Mouse (Mus musculus) retina, postnatal 1 day (tissue): Measurements from ENCODE around the gene Dhcr24.

Experiments
- DNase-seq: peaks from one replicate; pipeline ENCODE4 v3.0.0-alpha.2; 2012

Gene Dhcr24

DNA sequence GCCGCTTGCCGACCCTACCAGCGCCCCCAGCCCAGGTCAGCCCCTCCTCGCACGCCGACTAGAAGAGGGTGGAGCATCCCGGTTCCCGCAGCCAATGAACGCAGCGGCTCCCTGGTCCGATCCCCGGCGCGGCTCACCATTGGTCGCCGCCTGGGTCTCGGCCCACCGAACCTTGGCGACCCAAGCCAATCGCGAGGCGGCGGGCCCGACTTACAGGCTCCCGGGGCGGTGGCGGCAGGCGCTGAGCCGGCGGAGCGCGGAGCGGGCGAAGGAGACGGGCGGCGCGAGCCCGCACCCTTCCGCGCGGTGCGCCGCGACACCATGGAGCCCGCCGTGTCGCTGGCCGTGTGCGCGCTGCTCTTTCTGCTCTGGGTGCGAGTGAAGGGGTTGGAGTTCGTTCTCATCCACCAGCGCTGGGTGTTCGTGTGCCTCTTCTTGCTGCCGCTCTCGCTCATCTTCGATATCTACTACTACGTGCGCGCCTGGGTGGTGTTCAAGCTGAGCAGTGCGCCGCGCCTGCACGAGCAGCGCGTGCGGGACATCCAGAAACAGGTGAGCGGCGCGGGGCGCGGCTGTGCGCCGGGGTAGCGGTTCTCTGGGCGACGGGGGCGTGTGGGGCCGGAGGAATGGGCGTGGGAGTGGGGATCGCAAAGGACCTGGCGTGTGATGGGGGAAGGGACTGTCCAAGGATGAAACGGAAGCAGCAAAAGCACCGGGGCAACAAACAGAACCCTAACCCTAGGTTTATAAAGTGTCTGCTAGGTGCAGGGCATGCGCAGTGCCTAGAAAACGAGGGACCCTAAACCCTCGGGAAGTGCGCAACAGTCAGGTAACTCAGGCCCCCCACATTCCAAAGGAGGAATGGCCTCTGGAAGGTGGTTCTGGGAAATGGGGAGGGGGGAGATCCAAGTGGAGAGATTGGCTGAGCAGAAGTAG lies at the start of gene Dhcr24:
Gene Dhcr24 (plus strand): TSS at position 193 of the 936 bp plus-strand sequence.
- DNase-seq = peak; percentile 97

DNA sequence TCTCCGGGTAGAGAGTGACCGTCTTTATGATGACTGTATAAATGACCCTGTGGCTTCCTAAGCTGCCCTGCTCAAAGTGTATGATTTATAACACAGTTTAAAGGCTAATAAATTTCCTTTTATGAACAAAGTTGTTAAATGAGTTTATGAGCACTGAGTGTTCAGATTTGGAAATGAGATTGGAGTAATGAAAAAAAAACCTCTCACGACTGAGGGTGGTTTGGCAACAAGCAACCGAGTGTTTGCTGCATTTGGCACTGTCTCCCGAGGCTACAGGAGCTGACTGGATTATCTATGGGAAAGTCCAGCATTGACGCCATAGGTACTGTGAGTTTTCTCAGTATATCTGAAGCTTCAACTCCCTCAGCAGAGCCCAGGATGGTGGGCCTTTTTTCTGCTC lies 46.2 kb upstream of the Dhcr24 start:
- DNase-seq = no peak

- DNase-seq = no peak
Measured at GRCm38 (mm10) chr4:106522547-106522946, 38.3 kb upstream of the Dhcr24 start.

GRCm38 (mm10) chr4:106524131-106524530 lies 36.7 kb upstream of the Dhcr24 start:
- no peak for DNase-seq

DNA sequence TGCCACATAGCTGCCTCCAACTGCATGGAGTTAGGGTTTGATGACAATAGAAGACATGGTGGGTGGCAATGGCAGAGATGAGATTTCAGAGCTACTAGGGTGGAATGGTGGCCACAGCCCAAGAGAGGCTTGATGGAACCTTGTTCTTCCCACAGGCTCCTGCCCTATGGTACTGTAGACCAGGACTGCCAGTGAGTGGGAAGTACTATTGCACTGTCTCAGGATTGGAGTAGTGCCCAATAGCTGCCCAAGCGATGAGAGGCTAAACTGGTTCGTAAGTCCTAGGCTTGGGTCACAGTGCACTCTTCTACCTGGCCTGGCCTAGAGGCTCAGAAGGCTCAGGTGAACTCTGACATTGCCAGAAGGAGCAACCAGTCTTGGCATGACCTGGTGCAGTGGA lies 35.8 kb upstream of the Dhcr24 start:
- DNase-seq = no peak

- peak; percentile 21 for DNase-seq
Measured at GRCm38 (mm10) chr4:106527856-106528547, 32.8 kb upstream of the Dhcr24 start.

DNA sequence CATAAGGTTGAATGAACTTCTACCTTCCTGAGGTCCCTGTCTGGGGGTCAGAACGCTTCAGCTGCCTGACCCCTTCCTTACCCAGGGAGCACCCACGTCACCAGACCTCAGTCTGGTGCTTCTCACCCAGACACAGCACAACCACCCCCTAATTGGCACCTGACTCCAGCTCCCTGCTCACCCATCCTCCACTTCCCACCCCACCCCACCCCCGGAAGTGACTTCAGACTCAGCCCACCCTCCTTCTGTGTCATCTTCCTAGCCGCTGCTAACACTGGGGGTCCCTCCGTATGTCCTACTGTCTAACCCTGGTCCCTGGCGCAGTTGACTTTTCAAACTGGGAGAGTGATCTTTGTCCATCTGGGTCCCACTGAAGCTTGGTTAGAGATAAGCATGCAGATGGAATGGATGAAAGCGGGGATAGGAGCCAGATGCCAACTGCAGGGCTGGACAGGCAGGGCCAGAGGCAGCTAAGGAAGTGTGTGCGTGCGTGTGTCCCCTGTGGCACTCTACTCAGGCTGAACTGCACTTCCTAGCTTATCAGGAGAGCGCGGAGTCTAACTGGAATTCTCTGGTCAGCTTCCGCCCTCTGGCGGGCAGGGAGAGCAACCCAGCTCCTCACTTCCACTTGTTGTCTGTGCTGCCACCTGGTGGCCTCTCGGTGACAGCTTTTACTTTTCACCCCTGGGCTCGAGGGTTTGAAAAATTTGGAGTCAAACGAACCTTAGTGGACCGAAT lies 31.3 kb upstream of the Dhcr24 start:
- peak; percentile 95 for DNase-seq

DNA sequence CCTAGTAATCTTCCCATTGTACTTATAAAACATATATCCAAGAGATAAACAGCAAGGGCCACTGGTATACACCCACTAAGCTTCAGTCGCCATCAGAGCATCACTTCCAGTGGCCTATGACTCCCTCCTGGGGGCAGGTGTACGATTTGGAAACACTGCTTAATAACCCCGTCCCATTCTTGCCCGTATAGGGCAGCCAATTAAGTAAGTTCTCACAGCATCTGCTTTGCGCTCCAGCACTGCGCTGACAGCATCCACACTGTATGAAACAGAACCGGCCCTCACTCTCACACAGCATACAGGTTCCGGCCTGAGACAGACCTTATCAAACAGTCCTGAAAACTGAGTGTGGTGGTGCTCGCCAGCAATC lies 30.7 kb upstream of the Dhcr24 start:
- DNase-seq = no peak

DNA sequence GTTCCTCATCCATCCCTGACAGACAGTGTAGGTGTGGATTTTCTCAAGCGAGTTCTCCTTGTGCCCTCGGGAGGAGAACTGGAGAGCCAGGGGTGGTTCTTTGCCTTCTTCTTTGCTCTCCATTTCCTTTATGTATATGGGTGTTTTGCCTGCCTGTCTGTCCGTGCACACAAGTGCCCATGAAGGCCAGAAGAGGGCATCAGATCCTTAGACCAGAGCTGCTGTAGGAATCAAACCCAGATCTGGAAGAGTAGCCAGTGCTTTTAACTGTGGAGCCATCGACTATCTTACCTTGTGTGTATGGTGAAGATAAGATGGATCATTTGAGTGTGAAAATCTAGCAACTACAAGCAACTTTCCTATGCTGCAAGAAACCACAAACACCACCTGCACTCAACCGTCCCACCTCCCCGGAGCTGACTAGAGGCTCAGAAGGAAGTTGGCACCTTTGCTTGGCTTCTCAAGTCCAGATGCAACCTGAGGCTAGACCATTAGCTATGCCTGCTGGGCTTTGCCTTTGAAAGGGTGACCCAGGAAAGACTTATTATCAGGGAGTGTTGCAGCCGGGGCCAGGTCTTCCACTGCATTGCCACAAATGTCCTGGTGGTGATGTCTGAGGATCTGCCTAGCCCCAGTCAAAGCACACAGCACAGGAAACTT lies 27.3 kb upstream of the Dhcr24 start:
- DNase-seq = no peak

DNA sequence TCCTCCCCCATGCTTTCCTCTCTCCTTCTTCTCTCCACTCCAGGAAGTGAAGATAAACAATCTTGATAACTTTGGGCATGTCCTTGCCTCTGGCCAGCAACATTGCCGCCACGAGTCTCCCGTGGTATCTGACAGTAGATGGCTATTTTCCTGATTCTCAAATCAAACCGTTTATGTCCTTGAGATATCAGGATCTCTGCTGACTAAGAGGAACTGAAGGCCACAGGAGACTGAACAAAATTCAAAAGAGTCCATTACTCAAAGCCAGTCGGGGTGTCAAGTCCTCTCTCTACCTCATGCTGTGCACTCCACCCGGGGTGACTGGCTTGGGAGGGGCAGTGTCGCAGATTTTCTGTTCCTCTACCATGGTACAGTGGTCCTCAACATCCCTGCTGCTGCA lies 26.6 kb upstream of the Dhcr24 start:
- no peak for DNase-seq

DNA sequence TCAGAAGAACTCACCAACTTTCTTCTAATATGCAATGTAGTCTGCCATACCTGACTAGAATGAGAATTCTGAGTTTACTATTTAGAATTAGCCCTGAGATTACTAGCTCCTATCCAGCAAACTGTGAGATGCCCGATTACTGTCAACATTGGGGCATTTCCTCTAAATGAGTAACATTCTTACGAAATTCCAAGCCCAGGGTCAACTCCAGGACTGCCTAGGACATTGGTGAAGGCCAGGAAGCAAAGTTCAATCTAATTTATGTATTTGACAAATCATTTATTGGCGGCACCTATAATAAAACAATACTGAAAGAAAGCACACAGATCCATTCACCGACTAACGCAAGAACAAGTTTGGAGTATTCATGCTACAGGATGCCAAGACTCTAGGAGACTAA lies 21.1 kb upstream of the Dhcr24 start:
- no peak for DNase-seq

DNA sequence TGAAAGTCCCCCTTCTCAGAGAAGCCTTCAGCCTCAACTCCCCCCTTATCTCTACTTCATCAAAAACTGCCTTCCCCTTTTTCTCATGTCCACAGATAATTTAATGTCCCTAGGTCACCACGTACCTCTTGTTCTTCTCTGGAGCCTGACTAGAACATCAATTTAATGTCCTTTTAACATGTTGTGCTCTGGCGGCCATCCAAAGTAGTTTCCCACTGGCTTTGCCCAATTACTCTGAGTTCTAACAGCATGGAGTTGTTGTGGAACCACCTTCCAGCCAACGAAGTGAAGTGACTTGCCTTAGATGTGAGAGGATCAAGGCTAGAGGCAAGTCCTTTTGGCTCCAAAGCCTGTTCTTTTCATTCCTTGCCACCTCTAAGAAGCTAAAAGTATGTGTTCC lies 19.3 kb upstream of the Dhcr24 start:
- no peak for DNase-seq

GRCm38 (mm10) chr4:106542211-106542610 lies 18.6 kb upstream of the Dhcr24 start:
- no peak for DNase-seq

GRCm38 (mm10) chr4:106545817-106546373 lies 14.9 kb upstream of the Dhcr24 start:
- no peak for DNase-seq

DNA sequence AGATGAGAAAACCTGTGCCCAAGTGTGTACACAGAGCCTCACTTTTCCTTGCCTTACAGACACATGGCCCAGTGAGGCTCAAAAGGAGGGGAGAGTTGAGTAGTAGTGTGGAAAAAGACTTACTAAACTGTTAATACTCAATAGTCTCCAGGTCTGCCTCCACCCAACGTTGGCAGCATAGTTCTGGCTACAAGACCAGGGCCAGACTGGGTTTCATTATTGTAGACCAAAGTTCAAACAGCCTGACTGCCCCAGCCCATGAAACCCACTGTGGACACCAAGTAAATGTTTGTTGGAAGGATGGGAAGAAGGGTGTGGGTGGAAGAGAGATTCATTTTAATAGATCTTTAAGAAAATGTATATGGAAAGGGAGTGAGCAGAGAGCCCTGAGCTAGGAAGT lies 13.9 kb upstream of the Dhcr24 start:
- no peak for DNase-seq

DNA sequence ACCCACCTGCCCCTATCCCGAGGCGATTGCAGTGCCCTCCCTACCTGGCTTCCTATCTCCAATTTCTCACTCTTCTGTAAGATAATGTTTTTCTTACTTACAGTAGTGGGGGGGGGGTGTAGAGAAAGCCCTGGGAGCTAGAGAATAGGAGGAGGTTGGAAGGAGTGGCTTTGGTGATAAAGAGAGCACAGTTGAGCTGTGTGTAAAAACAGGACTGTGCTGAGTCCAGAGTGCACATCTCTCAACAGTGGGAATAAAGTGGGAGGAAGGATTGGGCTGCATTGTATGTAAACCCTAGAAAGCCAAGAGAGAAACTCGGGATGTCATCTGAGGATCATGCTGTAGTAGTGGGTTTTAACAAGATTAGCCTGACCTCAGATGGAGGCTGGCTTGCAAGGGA lies 12.7 kb upstream of the Dhcr24 start:
- no peak for DNase-seq

DNA sequence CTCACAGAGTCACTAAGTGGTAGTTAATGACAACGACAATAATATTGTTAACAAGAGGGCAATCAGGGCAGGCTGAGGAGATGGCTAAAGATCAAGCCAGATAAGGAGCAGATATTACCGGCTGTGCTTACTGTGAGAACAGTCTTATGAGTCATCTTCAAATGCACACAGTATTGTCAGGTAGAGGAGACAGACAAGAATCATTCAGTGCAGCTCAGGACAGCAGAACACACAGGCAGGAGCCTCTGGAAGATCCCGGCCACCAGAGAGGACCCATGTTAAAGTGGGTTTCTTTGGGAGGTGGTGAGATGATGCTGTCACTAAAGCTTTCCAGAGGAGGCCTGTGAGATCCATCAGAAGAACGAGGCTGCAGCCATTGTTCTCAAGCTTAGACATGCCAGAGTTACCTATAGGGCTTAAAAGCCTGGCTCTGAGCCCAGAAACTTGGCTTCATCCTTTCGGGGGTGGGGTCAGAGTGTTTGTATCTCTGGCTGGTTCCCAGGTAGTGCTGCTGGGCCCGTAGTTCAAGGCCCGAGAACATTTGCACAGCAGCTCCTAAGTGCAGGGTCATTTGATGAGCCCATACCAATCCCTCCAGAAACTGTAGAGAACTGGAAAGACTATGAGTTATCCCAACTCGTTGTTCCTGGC lies 10.2 kb upstream of the Dhcr24 start:
- no peak for DNase-seq

DNA sequence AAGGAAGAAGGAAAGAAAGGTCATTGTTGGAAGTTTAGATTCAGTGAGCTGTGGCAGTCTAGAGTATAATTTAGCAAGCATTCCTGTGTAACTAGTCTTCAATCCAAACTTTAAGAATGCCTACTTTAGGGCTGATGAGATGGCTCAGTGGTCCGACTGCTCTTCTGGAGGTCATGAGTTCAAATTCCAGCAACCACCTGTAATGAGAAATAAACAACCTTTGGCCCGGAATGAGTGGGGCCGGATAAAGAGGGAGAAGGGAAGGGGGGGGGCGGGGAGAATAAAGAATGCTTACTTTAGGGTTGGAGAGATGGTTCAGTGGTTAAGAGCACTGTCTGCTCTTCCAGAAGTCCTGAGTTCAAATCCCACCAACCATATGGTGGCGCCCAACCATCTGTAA lies 3.6 kb upstream of the Dhcr24 start:
- DNase-seq = no peak

DNA sequence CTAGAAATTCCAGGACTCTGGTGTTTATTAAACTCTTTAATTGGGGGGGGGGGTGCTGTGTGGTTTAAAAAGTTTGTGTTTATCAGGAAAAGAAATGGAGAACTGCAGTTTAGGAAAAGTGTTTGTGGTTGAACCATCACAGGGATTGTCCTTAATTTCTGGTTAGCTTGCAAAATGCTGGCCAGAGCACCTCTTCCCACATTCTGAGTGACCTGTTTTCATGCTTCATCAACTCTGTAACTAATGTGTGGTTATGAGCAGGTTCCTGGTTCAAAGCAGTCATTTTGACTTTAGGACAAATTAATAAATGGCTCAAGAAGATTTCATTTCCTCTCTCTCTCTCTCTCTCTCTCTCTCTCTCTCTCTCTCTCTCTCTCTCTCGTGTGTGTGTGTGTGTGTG lies 2.9 kb upstream of the Dhcr24 start:
- no peak for DNase-seq

DNA sequence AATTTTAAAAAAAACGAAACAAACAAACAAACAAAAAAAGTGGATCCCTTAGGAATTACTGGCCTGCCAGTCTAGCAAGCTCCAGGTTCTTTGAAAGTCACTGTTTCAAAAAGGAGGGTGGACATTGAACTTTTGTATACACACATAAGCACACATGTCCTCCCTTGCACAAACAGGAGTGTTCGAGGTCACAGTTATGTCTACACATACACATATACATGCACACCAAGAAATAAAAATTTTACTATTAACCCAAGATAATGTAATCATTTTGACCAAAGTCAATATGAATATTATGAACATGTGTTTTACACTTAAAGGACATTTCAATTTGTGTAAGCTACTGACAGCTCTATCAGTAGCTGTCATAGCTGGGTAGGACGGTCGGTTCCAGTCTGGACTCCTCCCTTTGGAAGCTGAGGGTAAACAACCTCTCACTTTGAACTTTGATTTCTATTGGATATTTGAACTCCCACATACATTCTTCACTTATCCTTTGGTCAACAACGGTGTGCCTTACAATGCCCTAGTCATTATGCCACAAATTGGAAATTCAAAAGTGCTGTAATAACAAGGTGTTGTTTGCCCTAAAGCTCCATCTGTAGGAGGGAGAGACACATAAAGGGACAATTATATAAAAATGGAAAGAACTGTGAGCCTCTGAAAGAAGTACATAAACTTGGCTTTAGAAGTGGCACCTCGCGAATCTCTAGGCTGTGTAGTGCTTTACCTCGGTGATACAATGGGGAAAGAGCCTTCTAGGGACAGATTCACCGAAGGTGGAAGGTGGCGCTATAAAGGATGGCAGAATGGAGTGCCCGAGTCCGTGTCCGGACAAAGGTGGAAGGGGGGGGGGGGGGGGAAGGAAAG lies 1.3 kb upstream of the Dhcr24 start:
- no peak for DNase-seq

- DNase-seq = no peak
Measured at GRCm38 (mm10) chr4:106560213-106560845, 509 bp upstream of the Dhcr24 start.
